Mouse (Mus musculus) MEL (cell line): Measurements from ENCODE around the gene Nrxn2.

Experiments
- CHD1 ChIP-seq: IDR thresholded peaks from 2 replicates; pipeline ENCODE4 v1.6.1; 2012; ENCODE audit warnings: low read depth, mild to moderate bottlenecking, inconsistent platforms, low read length, improper control_type of control experiment
- CTCF ChIP-seq, 3 experiments: IDR thresholded peaks in 2 of 3; conservative IDR thresholded peaks in 1 of 3; 2 replicates each; pipeline ENCODE4 v1.5.1; 2011 to 2012; ENCODE audit warnings: low read length in 3 of 3, low read depth in 2 of 3, mild to moderate bottlenecking in 2 of 3, improper control_type of control experiment in 1 of 3, inconsistent platforms in 1 of 3, mixed read lengths in 1 of 3, moderate library complexity in 1 of 3; ENCODE audit not compliant: control insufficient read depth in 1 of 3, insufficient read depth in 1 of 3, poor library complexity in 1 of 3, severe bottlenecking in 1 of 3
- ELF1 ChIP-seq: IDR thresholded peaks from 2 replicates; pipeline ENCODE4 v1.6.1; 2014; ENCODE audit warnings: low read depth, mild to moderate bottlenecking, inconsistent platforms, low read length, improper control_type of control experiment, moderate library complexity
- HCFC1 ChIP-seq: IDR thresholded peaks from 2 replicates; pipeline ENCODE4 v1.6.1; 2012; ENCODE audit warnings: low read depth, mild to moderate bottlenecking, inconsistent platforms, low read length, improper control_type of control experiment, moderate library complexity
- JUND ChIP-seq: IDR thresholded peaks from 2 replicates; pipeline ENCODE4 v1.6.1; 2011; ENCODE audit warnings: low read depth, mild to moderate bottlenecking, improper control_type of control experiment, low read length
- MAZ ChIP-seq: IDR thresholded peaks from 2 replicates; pipeline ENCODE4 v1.6.1; 2012; ENCODE audit warnings: low read depth, mild to moderate bottlenecking, inconsistent platforms, low read length, improper control_type of control experiment
- POLR2A ChIP-seq, 2 experiments: IDR thresholded peaks; 2 replicates each; pipeline ENCODE4 v1.6.1; 2011 to 2012; ENCODE audit warnings: low read length in 2 of 2, mild to moderate bottlenecking in 2 of 2, control low read depth in 1 of 2, improper control_type of control experiment in 1 of 2, low read depth in 1 of 2, moderate library complexity in 1 of 2; ENCODE audit not compliant: control insufficient read depth in 1 of 2, insufficient read depth in 1 of 2, poor library complexity in 1 of 2
- POLR2AphosphoS5 ChIP-seq: IDR thresholded peaks from 2 replicates; pipeline ENCODE4 v1.6.1; 2012; ENCODE audit warnings: low read depth, borderline replicate concordance, mild to moderate bottlenecking, inconsistent platforms, low read length, moderate library complexity, mixed read lengths
- USF1 ChIP-seq: IDR thresholded peaks from 2 replicates; pipeline ENCODE4 v1.6.1; 2014; ENCODE audit warnings: low read depth, mild to moderate bottlenecking, inconsistent platforms, low read length, improper control_type of control experiment, moderate library complexity
- ZMIZ1 ChIP-seq: IDR thresholded peaks from 2 replicates; pipeline ENCODE4 v1.6.1; 2012; ENCODE audit warnings: low read depth, mild to moderate bottlenecking, inconsistent platforms, low read length, improper control_type of control experiment, moderate library complexity

GRCm38 (mm10) chr19:6533290-6534117 lies 115.0 kb downstream of the Nrxn2 start:
- no peak for TF ChIP-seq POLR2AphosphoS5
- no peak for TF ChIP-seq CTCF (IDR thresholded peaks at IDR 0.05 in 2 of 3, conservative IDR thresholded peaks at IDR 0.05 in 1 of 3; ENCODE audit: control insufficient read depth in 1 of 3, insufficient read depth in 1 of 3, low read depth in 2 of 3, low read length in 3 of 3, poor library complexity in 1 of 3, severe bottlenecking in 1 of 3)
- no peak for TF ChIP-seq POLR2A (IDR thresholded peaks at IDR 0.05; ENCODE audit: control insufficient read depth in 1 of 2, insufficient read depth in 1 of 2, low read depth in 1 of 2, low read length in 2 of 2, poor library complexity in 1 of 2)
- no peak for TF ChIP-seq ZMIZ1
- no peak for TF ChIP-seq ELF1
- TF ChIP-seq JUND = no peak
- TF ChIP-seq MAZ = no peak
- no peak for TF ChIP-seq HCFC1
- no peak for TF ChIP-seq CHD1
- TF ChIP-seq USF1 = no peak
